Mouse (Mus musculus): Measurements from ENCODE around the gene Avil. TPM values are rescaled to one million over a fixed set of nuclear protein-coding genes. Genes with fewer than 3 reads are reported as not detected.

Avil gene
- polyA plus RNA-seq, 1 experiment from 2014 or later = 0.58 TPM

GRCm38 (mm10) chr10:126979121-126979635 is 21.3 kb upstream of the Avil start:
- Histone ChIP-seq H3K27ac (ENCODE audit: low read length) (peak overlapping the region; percentile 100), H3K4me2 (replicated peaks; ENCODE audit: low read depth, low read length) (peak overlapping the region; percentile 98; the same call in 1 of the 2 replicates), H3K27me3 (ENCODE audit: control insufficient read depth, insufficient read depth, low read length) (no peaks in the 10 kb centered on the region), H3K4me1 (ENCODE audit: control insufficient read depth, insufficient read depth, low read length) (peaks cover 51% of the 10 kb centered on the region), H3K36me3 (ENCODE audit: control insufficient read depth, insufficient read depth, low read length) (no peaks in the 10 kb centered on the region; the same call in 1 of the 2 replicates), H3K9ac (replicated peaks; ENCODE audit: low read depth, low read length) (peak overlapping the region; percentile 98), H3K4me3 (ENCODE audit: low read depth, low read length) (peak overlapping the region; percentile 98), H3K9me3 (ENCODE audit: control insufficient read depth, low read depth, low read length) (no peaks in the 10 kb centered on the region)
- WGBS = under 1% methylated on average over 40 of the region's 62 CpGs
- peak; percentile 4 for ATAC-seq (ENCODE audit: insufficient number of reproducible peaks, insufficient read depth, low FRiP score, low read depth)

GRCm38 (mm10) chr10:126979636-126980151 is 20.8 kb upstream of the Avil start:
- H3K27me3 ChIP-seq (ENCODE audit: control insufficient read depth, insufficient read depth, low read length) = no peaks in the 10 kb centered on the region
- WGBS = 1% methylated on average over 45 of the region's 57 CpGs
- H3K9ac ChIP-seq (replicated peaks; ENCODE audit: low read depth, low read length) = peak overlapping the region; percentile 98
- H3K9me3 ChIP-seq (ENCODE audit: control insufficient read depth, low read depth, low read length) = no peaks in the 10 kb centered on the region
- peaks cover 52% of the 10 kb centered on the region for H3K4me1 ChIP-seq (ENCODE audit: control insufficient read depth, insufficient read depth, low read length)
- no peak for ATAC-seq (ENCODE audit: insufficient number of reproducible peaks, insufficient read depth, low FRiP score, low read depth)
- H3K4me3 ChIP-seq (ENCODE audit: low read depth, low read length) = peak overlapping the region; percentile 98
- H3K27ac ChIP-seq (ENCODE audit: low read length) = peak overlapping the region; percentile 100
- no peaks in the 10 kb centered on the region; the same call in 1 of the 2 replicates for H3K36me3 ChIP-seq (ENCODE audit: control insufficient read depth, insufficient read depth, low read length)
- peak overlapping the region; percentile 98 for H3K4me2 ChIP-seq (replicated peaks; ENCODE audit: low read depth, low read length)

GRCm38 (mm10) chr10:126980221-126980932 is 20.1 kb upstream of the Avil start:
- WGBS = 2% methylated on average over 16 of the region's 16 CpGs
- Histone ChIP-seq H3K27ac (ENCODE audit: low read length) (peak overlapping the region; percentile 100), H3K9me3 (ENCODE audit: control insufficient read depth, low read depth, low read length) (no peaks in the 10 kb centered on the region), H3K36me3 (ENCODE audit: control insufficient read depth, insufficient read depth, low read length) (no peaks in the 10 kb centered on the region; the same call in 1 of the 2 replicates), H3K27me3 (ENCODE audit: control insufficient read depth, insufficient read depth, low read length) (no peaks in the 10 kb centered on the region), H3K4me1 (ENCODE audit: control insufficient read depth, insufficient read depth, low read length) (peaks cover 59% of the 10 kb centered on the region), H3K4me2 (replicated peaks; ENCODE audit: low read depth, low read length) (peak overlapping the region; percentile 98), H3K4me3 (ENCODE audit: low read depth, low read length) (peak overlapping the region; percentile 98), H3K9ac (replicated peaks; ENCODE audit: low read depth, low read length) (peak overlapping the region; percentile 98)
- ATAC-seq (ENCODE audit: insufficient number of reproducible peaks, insufficient read depth, low FRiP score, low read depth) = no peak

- H3K4me1 ChIP-seq (ENCODE audit: control insufficient read depth, insufficient read depth, low read length) = peaks cover 65% of the 10 kb centered on the region
- WGBS = 6% methylated on average over 11 of the region's 11 CpGs
- peak overlapping the region; percentile 98 for H3K9ac ChIP-seq (replicated peaks; ENCODE audit: low read depth, low read length)
- H3K4me2 ChIP-seq (replicated peaks; ENCODE audit: low read depth, low read length) = peak overlapping the region; percentile 98
- peak overlapping the region; percentile 100; the same call in 1 of the 2 replicates for H3K27ac ChIP-seq (ENCODE audit: low read length)
- H3K27me3 ChIP-seq (ENCODE audit: control insufficient read depth, insufficient read depth, low read length) = no peaks in the 10 kb centered on the region
- no peak for ATAC-seq (ENCODE audit: insufficient number of reproducible peaks, insufficient read depth, low FRiP score, low read depth)
- no peaks in the 10 kb centered on the region for H3K9me3 ChIP-seq (ENCODE audit: control insufficient read depth, low read depth, low read length)
- peak overlapping the region; percentile 98 for H3K4me3 ChIP-seq (ENCODE audit: low read depth, low read length)
- H3K36me3 ChIP-seq (ENCODE audit: control insufficient read depth, insufficient read depth, low read length) = no peaks in the 10 kb centered on the region; the same call in 1 of the 2 replicates
Measured at GRCm38 (mm10) chr10:126980933-126981530, 19.5 kb upstream of the Avil start.

- no peak for ATAC-seq (ENCODE audit: insufficient number of reproducible peaks, insufficient read depth, low FRiP score, low read depth)
- Histone ChIP-seq H3K27ac (ENCODE audit: low read length) (no peak overlapping the region; the same call in 1 of the 2 replicates), H3K9ac (replicated peaks; ENCODE audit: low read depth, low read length) (peak overlapping the region; percentile 31), H3K36me3 (ENCODE audit: control insufficient read depth, insufficient read depth, low read length) (no peaks in the 10 kb centered on the region; the same call in 1 of the 2 replicates), H3K9me3 (ENCODE audit: control insufficient read depth, low read depth, low read length) (no peaks in the 10 kb centered on the region), H3K4me1 (ENCODE audit: control insufficient read depth, insufficient read depth, low read length) (peaks cover 69% of the 10 kb centered on the region), H3K27me3 (ENCODE audit: control insufficient read depth, insufficient read depth, low read length) (no peaks in the 10 kb centered on the region), H3K4me3 (ENCODE audit: low read depth, low read length) (peak overlapping the region; percentile 98; the same call in 1 of the 2 replicates), H3K4me2 (replicated peaks; ENCODE audit: low read depth, low read length) (peak overlapping the region; percentile 98)
- WGBS = 50% methylated on average over 3 of the region's 3 CpGs
Measured at GRCm38 (mm10) chr10:126981746-126982145, 18.8 kb upstream of the Avil start.

- Histone ChIP-seq H3K9me3 (ENCODE audit: control insufficient read depth, low read depth, low read length) (no peaks in the 10 kb centered on the region), H3K4me3 (ENCODE audit: low read depth, low read length) (peak overlapping the region; percentile 98; the same call in 1 of the 2 replicates), H3K27ac (ENCODE audit: low read length) (peak overlapping the region; percentile 35; the same call in 1 of the 2 replicates), H3K27me3 (ENCODE audit: control insufficient read depth, insufficient read depth, low read length) (no peaks in the 10 kb centered on the region), H3K9ac (replicated peaks; ENCODE audit: low read depth, low read length) (0 out of 2 replicates have a peak overlapping the region, but pooled peaks have one; percentile 21), H3K4me2 (replicated peaks; ENCODE audit: low read depth, low read length) (peak overlapping the region; percentile 98), H3K4me1 (ENCODE audit: control insufficient read depth, insufficient read depth, low read length) (peaks cover 76% of the 10 kb centered on the region), H3K36me3 (ENCODE audit: control insufficient read depth, insufficient read depth, low read length) (peaks cover 4% of the 10 kb centered on the region; the same call in 1 of the 2 replicates)
- ATAC-seq (ENCODE audit: insufficient number of reproducible peaks, insufficient read depth, low FRiP score, low read depth) = no peak
- 39% methylated on average over 14 of the region's 14 CpGs for WGBS
Measured at GRCm38 (mm10) chr10:126983193-126983725, 17.2 kb upstream of the Avil start.

GRCm38 (mm10) chr10:126984189-126985004 is 16.1 kb upstream of the Avil start:
- Histone ChIP-seq H3K4me1 (ENCODE audit: control insufficient read depth, insufficient read depth, low read length) (peaks cover 83% of the 10 kb centered on the region), H3K9me3 (ENCODE audit: control insufficient read depth, low read depth, low read length) (no peaks in the 10 kb centered on the region), H3K4me2 (replicated peaks; ENCODE audit: low read depth, low read length) (peak overlapping the region; percentile 98; the same call in 1 of the 2 replicates), H3K27ac (ENCODE audit: low read length) (peak overlapping the region; percentile 35; the same call in 1 of the 2 replicates), H3K4me3 (ENCODE audit: low read depth, low read length) (no peak overlapping the region), H3K27me3 (ENCODE audit: control insufficient read depth, insufficient read depth, low read length) (no peaks in the 10 kb centered on the region), H3K36me3 (ENCODE audit: control insufficient read depth, insufficient read depth, low read length) (peaks cover 4% of the 10 kb centered on the region; the same call in 1 of the 2 replicates), H3K9ac (replicated peaks; ENCODE audit: low read depth, low read length) (no peak overlapping the region)
- WGBS = 18% methylated on average over 5 of the region's 5 CpGs
- ATAC-seq (ENCODE audit: insufficient number of reproducible peaks, insufficient read depth, low FRiP score, low read depth) = no peak
